Mouse (Mus musculus) erythroblast, embryonic 14.5 days (primary cell): ENCODE measurements around the gene Msantd3. TPM values are rescaled to one million over a fixed set of nuclear protein-coding genes. Genes with fewer than 3 reads are reported as not detected.

ENCODE experiments used
- H3K27me3 ChIP-seq: 2 replicates; pipeline ENCODE4 v1.6.1; 2012; ENCODE audit warnings: inconsistent platforms; ENCODE audit not compliant: control insufficient read depth
- H3K36me3 ChIP-seq: 2 replicates; pipeline ENCODE4 v1.6.1; 2012; ENCODE audit warnings: mild to moderate bottlenecking, inconsistent platforms; ENCODE audit not compliant: control insufficient read depth
- H3K4me1 ChIP-seq: 2 replicates; pipeline ENCODE4 v1.6.1; 2012; ENCODE audit warnings: inconsistent platforms; ENCODE audit not compliant: control insufficient read depth
- H3K4me3 ChIP-seq: replicated peaks from 2 replicates; pipeline ENCODE3; 2012; ENCODE audit warnings: moderate library complexity, mild to moderate bottlenecking, inconsistent platforms
- H3K9me3 ChIP-seq: 2 replicates; pipeline ENCODE4 v1.6.1; 2012; ENCODE audit warnings: low read length, inconsistent platforms, mixed read lengths; ENCODE audit not compliant: control insufficient read depth
- GATA1 ChIP-seq: IDR thresholded peaks from 2 replicates; pipeline ENCODE4 v1.6.1; 2012; ENCODE audit warnings: low read length, inconsistent platforms, mixed read lengths
- TAL1 ChIP-seq: IDR thresholded peaks from 3 replicates; pipeline ENCODE4 v1.6.1; 2012; ENCODE audit warnings: low read length, inconsistent platforms, mixed read lengths
- polyA plus RNA-seq: library from polyadenylated mRNA; stranded (reverse); fragments of >175 nt; gene quantifications from 2 replicates; pipeline ENCODE4 v1.2.3, GENCODE M21; 2012

Msantd3 gene
- polyA plus RNA-seq, result not detected in 2 replicates

GRCm38 (mm10) chr4:48539841-48540575 lies at the start of gene Msantd3:
Msantd3 (plus strand) TSS chr4:48539935.
- peak within 1 kb of the TSS; percentile 47 for H3K4me3 ChIP-seq
- no peaks in the 10 kb centered on the region for H3K36me3 ChIP-seq
- H3K27me3 ChIP-seq, result peaks cover 48% of the 10 kb centered on the region
- H3K4me1 ChIP-seq, result no peaks in the 10 kb centered on the region
- TF ChIP-seq GATA1 (no peak), TAL1 (no peak)
- H3K9me3 ChIP-seq, result no peaks in the 10 kb centered on the region

- no peak for TF ChIP-seq GATA1
- TF ChIP-seq TAL1, result no peak
- Histone ChIP-seq H3K9me3 (no peaks in the 10 kb centered on the region), H3K4me1 (no peaks in the 10 kb centered on the region), H3K27me3 (no peaks in the 10 kb centered on the region), H3K36me3 (no peaks in the 10 kb centered on the region), H3K4me3 (no peak overlapping the region)
Observed at GRCm38 (mm10) chr4:48491290-48491743, 48.4 kb upstream of the Msantd3 start.

- Histone ChIP-seq H3K4me1 (no peaks in the 10 kb centered on the region), H3K9me3 (no peaks in the 10 kb centered on the region), H3K4me3 (no peak overlapping the region), H3K27me3 (no peaks in the 10 kb centered on the region), H3K36me3 (no peaks in the 10 kb centered on the region)
- TF ChIP-seq TAL1 (no peak), GATA1 (no peak)
Observed at GRCm38 (mm10) chr4:48492510-48492909, 47.2 kb upstream of the Msantd3 start.

GRCm38 (mm10) chr4:48510861-48511260 lies 28.9 kb upstream of the Msantd3 start:
- Histone ChIP-seq H3K4me3 (no peak overlapping the region), H3K27me3 (no peaks in the 10 kb centered on the region), H3K9me3 (peaks cover 5% of the 10 kb centered on the region), H3K36me3 (no peaks in the 10 kb centered on the region), H3K4me1 (no peaks in the 10 kb centered on the region)
- no peak for TF ChIP-seq GATA1
- no peak for TF ChIP-seq TAL1

- TF ChIP-seq TAL1 (no peak), GATA1 (no peak)
- H3K36me3 ChIP-seq, result no peaks in the 10 kb centered on the region
- H3K27me3 ChIP-seq, result no peaks in the 10 kb centered on the region
- H3K4me3 ChIP-seq, result no peak overlapping the region
- H3K4me1 ChIP-seq, result no peaks in the 10 kb centered on the region
- H3K9me3 ChIP-seq, result no peaks in the 10 kb centered on the region
Observed at GRCm38 (mm10) chr4:48529559-48529958, 10.2 kb upstream of the Msantd3 start.

GRCm38 (mm10) chr4:48531804-48532601 lies 7.7 kb upstream of the Msantd3 start:
- H3K4me1 ChIP-seq, result no peaks in the 10 kb centered on the region
- no peaks in the 10 kb centered on the region for H3K36me3 ChIP-seq
- no peak overlapping the region for H3K4me3 ChIP-seq
- H3K27me3 ChIP-seq, result no peaks in the 10 kb centered on the region
- no peaks in the 10 kb centered on the region for H3K9me3 ChIP-seq
- TF ChIP-seq TAL1, result no peak
- no peak for TF ChIP-seq GATA1

- no peaks in the 10 kb centered on the region for H3K4me1 ChIP-seq
- no peaks in the 10 kb centered on the region for H3K9me3 ChIP-seq
- no peak for TF ChIP-seq GATA1
- TF ChIP-seq TAL1, result no peak
- peaks cover 29% of the 10 kb centered on the region for H3K27me3 ChIP-seq
- H3K36me3 ChIP-seq, result no peaks in the 10 kb centered on the region
- no peak overlapping the region for H3K4me3 ChIP-seq
Observed at GRCm38 (mm10) chr4:48536275-48536674, 3.5 kb upstream of the Msantd3 start.

GRCm38 (mm10) chr4:48537024-48537423 lies 2.7 kb upstream of the Msantd3 start:
- Histone ChIP-seq H3K36me3 (no peaks in the 10 kb centered on the region), H3K4me1 (no peaks in the 10 kb centered on the region), H3K27me3 (peaks cover 36% of the 10 kb centered on the region), H3K9me3 (no peaks in the 10 kb centered on the region), H3K4me3 (no peak overlapping the region)
- TF ChIP-seq TAL1 (no peak), GATA1 (no peak)

GRCm38 (mm10) chr4:48538581-48538980 lies 1.2 kb upstream of the Msantd3 start:
- no peak for TF ChIP-seq GATA1
- TF ChIP-seq TAL1, result no peak
- Histone ChIP-seq H3K9me3 (no peaks in the 10 kb centered on the region), H3K36me3 (no peaks in the 10 kb centered on the region), H3K4me1 (no peaks in the 10 kb centered on the region), H3K27me3 (peaks cover 48% of the 10 kb centered on the region), H3K4me3 (no peak overlapping the region)
